Mouse (Mus musculus): ENCODE data around the gene 4933405L10Rik.
A peak's percentile ranks its signal among the peaks of the same experiment; 100 is the strongest.

Gene 4933405L10Rik

GRCm38 (mm10) chr8:105700966-105701824 lies 6.3 kb upstream of the 4933405L10Rik start, which contains the start of the genes Acd and Pard6a:
Gene Acd (minus strand): TSS chr8:105701102.
Gene Pard6a (plus strand): TSS chr8:105701148.
- peak; percentile 94 for DNase-seq (ENCODE audit: low spot score)

- DNase-seq (ENCODE audit: low spot score) = no peak
These were observed 5.5 kb upstream of the 4933405L10Rik start for GRCm38 (mm10) chr8:105702001-105702401.

- no peak for DNase-seq (ENCODE audit: low spot score)
These were observed 4.6 kb upstream of the 4933405L10Rik start for GRCm38 (mm10) chr8:105702731-105703415.

- DNase-seq (ENCODE audit: low spot score) = no peak
These were observed 3.2 kb upstream of the 4933405L10Rik start for GRCm38 (mm10) chr8:105704146-105704812.

GRCm38 (mm10) chr8:105704955-105705354 lies 2.5 kb upstream of the 4933405L10Rik start:
- DNase-seq (ENCODE audit: low spot score) = no peak

GRCm38 (mm10) chr8:105706426-105706825 lies 1.0 kb upstream of the 4933405L10Rik start:
- DNase-seq (ENCODE audit: low spot score) = no peak

GRCm38 (mm10) chr8:105708675-105709074 lies 1.2 kb downstream of the 4933405L10Rik start:
- DNase-seq (ENCODE audit: low spot score) = no peak

GRCm38 (mm10) chr8:105709317-105709716 lies 1.9 kb downstream of the 4933405L10Rik start:
- DNase-seq (ENCODE audit: low spot score) = no peak

GRCm38 (mm10) chr8:105712286-105712685 lies 4.8 kb downstream of the 4933405L10Rik start:
- DNase-seq (ENCODE audit: low spot score) = no peak

- peak; percentile 93 for DNase-seq (ENCODE audit: low spot score)
These were observed 6.7 kb downstream of the 4933405L10Rik start for GRCm38 (mm10) chr8:105714139-105714538.

- no peak for DNase-seq (ENCODE audit: low spot score)
These were observed 7.6 kb downstream of the 4933405L10Rik start for GRCm38 (mm10) chr8:105715042-105715441.

GRCm38 (mm10) chr8:105716302-105716945 lies 9.0 kb downstream of the 4933405L10Rik start:
- DNase-seq (ENCODE audit: low spot score) = no peak

- DNase-seq (ENCODE audit: low spot score) = no peak
These were observed 12.2 kb downstream of the 4933405L10Rik start for GRCm38 (mm10) chr8:105719637-105720036.

GRCm38 (mm10) chr8:105722861-105723260 lies 15.4 kb downstream of the 4933405L10Rik start:
- no peak for DNase-seq (ENCODE audit: low spot score)

GRCm38 (mm10) chr8:105725726-105726125 lies 18.3 kb downstream of the 4933405L10Rik start:
- DNase-seq (ENCODE audit: low spot score) = no peak

GRCm38 (mm10) chr8:105727397-105728124 lies 20.1 kb downstream of the 4933405L10Rik start:
- no peak for DNase-seq (ENCODE audit: low spot score)

GRCm38 (mm10) chr8:105732186-105732585 lies 24.7 kb downstream of the 4933405L10Rik start:
- no peak for DNase-seq (ENCODE audit: low spot score)

GRCm38 (mm10) chr8:105739216-105739615 lies 31.8 kb downstream of the 4933405L10Rik start:
- DNase-seq (ENCODE audit: low spot score) = no peak

- DNase-seq (ENCODE audit: low spot score) = no peak
These were observed 35.8 kb downstream of the 4933405L10Rik start for GRCm38 (mm10) chr8:105743301-105743700.

GRCm38 (mm10) chr8:105750606-105751005 lies 43.2 kb downstream of the 4933405L10Rik start:
- no peak for DNase-seq (ENCODE audit: low spot score)

GRCm38 (mm10) chr8:105753916-105754315 lies 46.5 kb downstream of the 4933405L10Rik start:
- no peak for DNase-seq (ENCODE audit: low spot score)
